Mouse (Mus musculus): ENCODE measurements around the gene Ttc21a.

Ttc21a gene

DNA sequence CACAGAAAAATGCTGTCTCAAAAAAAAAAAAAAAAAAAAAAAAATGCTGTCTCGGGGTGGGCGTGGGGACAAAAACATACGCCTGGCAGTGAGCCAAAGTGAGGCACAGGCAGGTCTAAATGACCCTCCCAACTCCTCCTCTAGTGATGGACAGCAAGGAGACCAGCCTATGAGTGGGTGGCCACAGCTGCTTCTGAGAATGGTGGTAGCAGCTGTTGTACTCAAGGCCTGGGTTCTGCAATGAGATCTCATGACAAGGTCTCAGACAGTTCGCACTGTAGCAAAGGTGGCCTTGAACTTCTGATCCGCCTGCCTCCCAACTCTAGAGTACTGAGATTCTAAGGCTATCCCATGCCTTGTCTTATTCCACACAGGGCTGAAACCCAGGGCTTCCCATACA is 4.0 kb downstream of the Ttc21a start:
- no peak for DNase-seq (ENCODE audit: low read depth, low spot score)

DNA sequence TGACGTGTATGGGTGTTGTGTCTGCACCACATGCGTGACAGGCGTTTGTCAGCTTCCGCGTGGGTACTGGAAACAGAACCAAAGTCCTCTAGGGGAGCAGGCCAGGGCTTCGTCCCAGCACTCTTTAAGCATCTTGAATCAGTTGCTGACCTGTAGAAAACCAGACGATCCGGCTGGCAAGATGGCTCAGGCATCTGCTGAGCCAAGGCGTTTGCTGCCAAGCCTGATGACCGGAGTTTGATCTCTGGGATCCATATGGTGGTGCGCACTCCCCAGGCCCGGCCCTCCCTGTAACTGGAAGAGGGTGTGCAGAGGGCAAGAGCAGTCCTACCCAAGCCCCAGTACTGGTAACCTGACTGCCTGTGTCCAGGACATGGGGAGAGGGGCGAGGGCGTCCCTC is 4.5 kb downstream of the Ttc21a start:
- no peak for DNase-seq (ENCODE audit: low read depth, low spot score)

DNA sequence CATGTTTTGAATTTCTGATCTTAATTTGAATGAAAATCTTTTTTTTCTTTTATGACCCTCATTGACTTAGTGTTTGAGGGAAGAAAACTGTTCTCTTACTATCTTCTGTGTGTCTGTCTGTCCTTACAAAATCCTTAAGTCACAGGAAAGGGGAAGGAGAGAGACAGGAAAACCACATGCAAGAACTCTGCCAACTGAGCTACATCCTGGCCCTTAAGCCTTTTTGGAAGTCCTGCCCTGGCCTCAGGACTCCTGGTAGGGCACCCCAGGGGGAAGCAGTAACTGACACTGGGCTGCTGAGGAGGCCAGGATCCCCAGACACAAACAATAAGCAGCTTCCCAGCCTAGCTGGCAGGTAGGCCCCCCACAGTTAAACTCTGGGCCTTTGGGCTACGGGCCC is 5.9 kb downstream of the Ttc21a start:
- DNase-seq (ENCODE audit: low read depth, low spot score), result no peak

DNA sequence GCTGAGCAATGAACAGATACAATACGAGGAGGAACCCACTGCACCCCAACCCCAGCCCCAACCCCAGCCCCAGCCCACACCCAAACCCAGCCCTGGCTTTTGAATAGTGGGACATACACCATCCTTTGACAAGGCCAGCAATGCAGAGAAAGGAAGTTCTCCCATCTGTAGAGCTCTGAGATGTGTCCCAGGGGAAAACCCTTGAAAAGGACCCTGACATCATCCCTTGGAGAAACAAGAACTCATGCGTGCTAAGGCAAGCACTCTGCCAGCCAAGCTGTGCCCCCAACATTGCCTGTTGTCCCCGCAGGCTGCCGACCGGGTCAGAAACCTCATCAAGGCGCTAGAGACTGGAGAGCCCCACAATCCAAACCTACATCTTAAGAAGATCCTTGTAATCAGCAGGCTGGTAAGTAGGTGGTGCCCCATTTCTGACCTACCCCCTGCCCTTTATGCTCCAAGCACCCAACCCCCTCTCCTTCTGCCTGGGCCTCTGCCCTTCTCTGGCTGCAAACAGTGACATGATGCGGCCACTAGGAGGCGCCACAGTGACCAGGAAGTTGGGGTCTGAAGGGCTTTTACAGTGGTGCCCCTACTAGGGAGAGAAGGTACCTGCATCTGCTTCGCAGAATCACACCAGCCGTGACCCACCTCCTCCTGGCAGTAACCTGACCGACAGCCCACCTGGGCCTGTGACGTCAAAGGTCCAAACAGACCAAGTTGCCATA is 7.9 kb downstream of the Ttc21a start:
- peak; percentile 43 for DNase-seq (ENCODE audit: low read depth, low spot score)

DNA sequence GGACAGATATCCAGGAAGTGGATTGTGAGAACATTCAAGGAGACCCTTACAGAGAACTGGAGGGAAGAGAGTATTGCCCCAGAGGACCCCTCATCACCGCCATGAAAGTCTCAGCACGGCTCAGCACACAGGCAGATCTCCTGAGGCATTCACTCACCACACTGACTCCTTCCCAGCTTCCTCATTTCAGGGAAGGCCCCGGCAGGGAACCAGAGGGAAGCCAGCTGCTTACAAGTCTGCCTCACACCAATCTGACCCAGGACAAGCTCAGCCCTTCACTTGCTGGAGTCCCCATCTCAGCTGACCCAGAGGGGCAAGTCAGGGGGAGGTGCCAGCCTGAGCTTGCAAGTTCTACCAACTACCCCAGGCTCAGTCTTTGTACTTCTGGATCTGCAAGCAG is 11.4 kb downstream of the Ttc21a start:
- DNase-seq (ENCODE audit: low read depth, low spot score), result no peak

DNA sequence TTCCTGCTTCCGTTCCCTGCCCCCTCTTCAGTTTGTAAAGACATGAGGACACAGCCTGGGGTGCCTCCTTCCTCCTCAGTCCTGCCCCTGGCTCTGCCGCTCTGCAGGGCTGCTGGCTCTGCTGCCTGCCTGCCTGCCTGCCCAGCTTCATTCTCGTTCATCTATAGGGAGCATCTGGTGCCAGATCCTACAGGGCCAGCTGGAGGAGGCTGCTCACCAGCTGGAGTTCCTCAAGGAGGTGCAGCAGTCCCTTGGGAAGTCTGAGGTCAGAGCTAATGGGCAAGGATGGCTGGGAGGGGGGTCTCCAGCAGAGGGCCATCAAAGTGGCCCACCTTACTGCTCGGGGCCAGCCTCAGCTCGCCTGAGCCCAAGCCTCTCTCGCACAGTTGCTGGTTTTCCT is 13.0 kb downstream of the Ttc21a start:
- no peak for DNase-seq (ENCODE audit: low read depth, low spot score)

DNA sequence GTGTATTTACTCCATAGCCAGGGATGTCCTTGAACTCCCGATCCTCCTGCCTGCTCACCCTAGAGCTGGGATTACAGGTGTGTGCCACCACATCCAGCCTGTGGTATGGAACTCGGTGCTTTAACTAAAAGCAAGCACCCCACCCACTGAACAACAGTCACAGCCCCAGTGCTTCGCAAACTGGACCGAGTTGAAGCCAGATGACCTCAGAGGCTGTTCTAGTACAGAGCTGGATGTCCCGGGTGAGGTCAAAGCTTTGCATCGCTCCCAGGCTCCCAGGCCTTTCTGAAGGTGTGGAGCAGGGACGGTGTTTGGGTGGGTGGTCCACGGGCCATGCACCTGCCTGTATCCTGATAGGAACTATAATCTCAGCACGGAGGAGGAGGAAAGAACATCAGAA is 14.0 kb downstream of the Ttc21a start:
- no peak for DNase-seq (ENCODE audit: low read depth, low spot score)

DNA sequence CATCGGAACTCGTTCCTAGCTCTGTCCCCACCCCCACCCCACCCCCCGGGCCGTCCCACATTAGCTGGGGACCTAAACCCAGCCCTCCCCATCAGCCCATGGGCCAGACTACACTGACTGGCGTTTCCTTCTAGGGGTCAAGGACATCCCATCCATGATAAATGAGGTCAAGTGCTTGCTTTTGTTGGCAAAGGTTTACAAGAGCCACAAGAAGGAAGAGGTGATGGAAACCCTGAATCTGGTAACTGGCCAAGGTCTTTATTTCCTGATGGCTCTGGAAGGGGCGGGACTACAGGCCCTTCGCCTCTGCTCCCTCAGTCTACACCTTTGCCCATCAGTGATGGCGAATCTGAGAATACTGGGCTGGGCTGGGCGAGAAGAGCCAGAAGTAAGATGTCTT is 21.4 kb downstream of the Ttc21a start:
- no peak for DNase-seq (ENCODE audit: low read depth, low spot score)

DNA sequence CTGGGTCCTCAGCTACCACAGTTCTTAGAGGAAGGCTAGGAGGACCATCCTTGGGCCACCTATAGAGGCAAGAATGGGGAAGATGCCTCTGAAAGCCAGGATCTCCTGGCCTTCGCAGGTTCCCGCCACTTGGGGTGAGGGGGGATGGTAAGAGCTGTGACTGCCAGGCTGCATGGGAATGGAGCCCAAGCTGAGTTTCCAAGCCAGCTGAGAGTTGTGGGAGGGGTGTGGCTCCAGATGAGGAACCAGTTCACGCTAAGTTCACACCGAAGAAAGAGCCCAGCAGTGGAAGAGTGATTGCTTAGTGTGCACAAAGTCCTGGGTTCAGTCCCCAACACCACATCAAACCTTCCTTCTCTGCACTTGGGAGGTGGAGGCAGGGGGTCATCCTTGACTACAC is 24.8 kb downstream of the Ttc21a start:
- no peak for DNase-seq (ENCODE audit: low read depth, low spot score)

DNA sequence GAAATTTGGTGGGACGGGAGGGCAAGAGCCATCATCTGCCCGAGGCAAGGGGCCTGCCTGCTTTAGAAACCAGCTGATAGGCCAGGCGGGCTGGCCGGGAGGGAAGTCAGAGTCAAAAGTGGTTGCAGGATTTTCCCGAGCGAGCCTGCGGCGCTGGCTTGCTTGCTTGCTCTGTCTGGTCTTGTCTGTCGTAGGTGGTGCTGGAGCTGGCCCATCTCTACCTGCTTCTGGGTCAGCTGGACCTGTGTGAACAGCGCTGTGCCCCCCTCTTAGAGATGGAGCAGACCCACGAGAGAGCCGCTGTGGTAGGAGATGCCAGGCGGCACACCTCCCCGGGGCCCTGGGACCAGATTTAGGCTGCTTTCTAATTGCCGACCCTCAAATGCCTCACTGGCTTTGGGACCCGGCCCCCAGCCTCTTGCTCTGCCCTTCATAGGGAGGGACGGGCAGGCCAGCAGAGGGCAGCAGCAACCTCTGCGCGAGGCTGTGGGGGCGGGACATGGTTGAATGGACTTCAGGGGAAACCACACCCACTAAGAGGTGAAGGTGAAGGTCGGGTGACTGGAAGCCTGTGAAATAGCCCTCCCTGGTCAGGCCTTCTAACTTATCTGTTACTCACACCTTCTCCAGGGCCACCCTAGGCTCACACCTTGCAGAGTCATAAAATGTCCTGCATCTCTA is 25.7 kb downstream of the Ttc21a start:
- peak; percentile 82 for DNase-seq (ENCODE audit: low read depth, low spot score)

DNA sequence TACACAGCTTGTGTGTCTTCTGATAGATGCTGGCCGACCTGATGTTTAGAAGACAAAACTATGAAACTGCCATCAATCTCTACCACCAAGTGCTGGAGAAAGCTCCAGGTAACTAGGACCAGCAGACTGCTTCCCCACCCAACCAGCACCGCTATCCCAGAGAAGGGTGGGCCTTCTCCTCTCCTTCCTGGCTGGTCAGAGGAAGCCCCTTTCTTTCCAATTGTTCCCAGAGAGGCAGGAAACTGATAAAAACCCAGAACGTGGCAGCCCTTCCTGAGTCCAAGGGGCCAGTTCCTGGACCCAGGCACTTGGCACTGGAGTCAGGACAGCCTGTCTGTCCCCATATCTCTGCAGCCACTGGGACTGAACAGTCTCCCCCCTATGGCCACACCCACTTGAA is 26.8 kb downstream of the Ttc21a start:
- DNase-seq (ENCODE audit: low read depth, low spot score), result no peak

DNA sequence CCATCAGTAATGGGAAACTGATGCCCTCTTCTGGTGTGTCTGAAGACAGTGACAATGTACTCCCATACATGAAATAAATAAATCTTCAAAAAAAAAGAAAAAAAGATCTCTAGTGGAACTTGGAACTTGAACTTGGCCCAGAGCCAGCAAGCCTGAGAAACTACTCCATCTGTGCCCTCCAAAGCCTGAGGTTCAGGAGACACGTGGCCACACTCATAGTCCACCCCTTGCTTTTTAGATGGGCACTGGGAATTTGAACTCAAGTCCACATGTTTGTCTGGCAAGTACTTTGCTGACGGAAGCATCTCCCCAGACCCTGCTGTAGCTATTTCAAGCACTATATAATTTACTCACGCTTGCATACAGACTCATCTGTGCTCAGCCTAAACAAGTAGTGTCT is 27.8 kb downstream of the Ttc21a start:
- no peak for DNase-seq (ENCODE audit: low read depth, low spot score)

DNA sequence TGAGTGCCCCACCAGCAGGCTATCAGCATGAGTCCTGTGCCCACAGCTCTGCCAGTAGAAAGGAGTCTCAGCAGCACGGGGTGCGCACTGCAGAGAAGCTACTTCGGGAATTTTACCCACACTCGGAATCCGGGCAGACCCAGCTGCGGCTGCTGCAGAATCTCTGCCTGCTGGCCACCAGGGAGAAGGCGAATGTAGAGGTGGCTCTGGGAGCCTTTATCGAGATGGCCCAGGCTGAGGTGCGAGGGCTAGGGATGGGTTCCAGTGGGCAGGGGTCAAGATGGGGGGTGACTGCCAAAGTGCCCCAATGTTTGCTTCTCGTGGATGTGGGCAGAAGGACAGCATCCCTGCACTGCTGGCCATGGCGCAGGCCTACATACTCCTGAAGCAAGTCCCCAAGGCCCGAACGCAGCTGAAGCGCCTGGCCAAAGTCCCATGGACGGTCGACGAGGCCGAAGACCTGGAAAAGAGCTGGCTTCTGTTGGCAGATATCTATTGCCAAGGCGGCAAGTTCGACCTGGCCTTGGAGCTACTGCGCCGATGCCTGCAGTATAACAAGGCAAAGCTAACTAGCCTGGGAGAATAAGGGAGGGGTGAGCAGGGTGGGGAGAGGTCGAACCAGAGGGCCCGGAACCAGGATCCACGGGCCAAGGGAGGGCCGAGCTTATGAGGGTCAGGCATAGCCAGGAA is 29.0 kb downstream of the Ttc21a start:
- DNase-seq (ENCODE audit: low read depth, low spot score), result no peak

DNA sequence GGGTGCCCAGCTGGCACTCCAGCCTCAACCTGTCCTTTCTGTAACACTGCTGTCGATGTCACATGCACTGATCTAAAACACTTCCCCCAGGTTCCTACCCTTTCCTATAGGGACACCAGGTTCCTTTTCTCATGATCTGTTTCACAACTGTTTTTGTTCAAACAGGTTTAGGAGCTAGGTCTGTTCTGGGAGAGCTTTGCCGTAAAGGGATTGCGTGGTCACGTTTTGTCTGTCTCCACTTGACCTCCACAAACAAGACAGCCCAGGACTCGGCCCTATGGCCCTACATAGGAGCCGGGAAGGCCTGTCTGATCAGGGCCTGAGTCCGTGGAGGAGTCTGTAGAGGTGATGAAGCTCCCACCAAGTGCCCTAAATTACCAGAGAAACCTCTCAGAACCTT is 32.4 kb downstream of the Ttc21a start:
- DNase-seq (ENCODE audit: low read depth, low spot score), result no peak

DNA sequence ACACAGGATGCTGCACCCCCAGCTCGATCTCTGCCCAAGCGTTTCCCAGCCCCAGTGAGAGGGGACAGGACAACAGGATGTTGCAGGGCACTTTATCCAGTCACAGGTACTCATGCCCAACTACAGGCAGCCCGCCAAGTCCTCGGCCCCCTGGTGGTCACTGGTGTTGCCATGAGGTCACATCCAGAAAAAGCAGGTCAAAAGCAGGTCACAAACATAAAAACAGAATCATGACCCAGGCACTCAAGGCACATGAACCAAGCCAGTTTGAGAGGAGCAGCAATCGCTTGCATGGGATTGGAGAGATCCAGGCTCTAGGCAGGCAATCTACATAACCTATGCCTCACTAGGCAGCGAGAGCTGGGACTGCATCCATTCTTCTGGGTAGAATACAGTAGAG is 32.8 kb downstream of the Ttc21a start:
- DNase-seq (ENCODE audit: low read depth, low spot score), result peak; percentile 51

DNA sequence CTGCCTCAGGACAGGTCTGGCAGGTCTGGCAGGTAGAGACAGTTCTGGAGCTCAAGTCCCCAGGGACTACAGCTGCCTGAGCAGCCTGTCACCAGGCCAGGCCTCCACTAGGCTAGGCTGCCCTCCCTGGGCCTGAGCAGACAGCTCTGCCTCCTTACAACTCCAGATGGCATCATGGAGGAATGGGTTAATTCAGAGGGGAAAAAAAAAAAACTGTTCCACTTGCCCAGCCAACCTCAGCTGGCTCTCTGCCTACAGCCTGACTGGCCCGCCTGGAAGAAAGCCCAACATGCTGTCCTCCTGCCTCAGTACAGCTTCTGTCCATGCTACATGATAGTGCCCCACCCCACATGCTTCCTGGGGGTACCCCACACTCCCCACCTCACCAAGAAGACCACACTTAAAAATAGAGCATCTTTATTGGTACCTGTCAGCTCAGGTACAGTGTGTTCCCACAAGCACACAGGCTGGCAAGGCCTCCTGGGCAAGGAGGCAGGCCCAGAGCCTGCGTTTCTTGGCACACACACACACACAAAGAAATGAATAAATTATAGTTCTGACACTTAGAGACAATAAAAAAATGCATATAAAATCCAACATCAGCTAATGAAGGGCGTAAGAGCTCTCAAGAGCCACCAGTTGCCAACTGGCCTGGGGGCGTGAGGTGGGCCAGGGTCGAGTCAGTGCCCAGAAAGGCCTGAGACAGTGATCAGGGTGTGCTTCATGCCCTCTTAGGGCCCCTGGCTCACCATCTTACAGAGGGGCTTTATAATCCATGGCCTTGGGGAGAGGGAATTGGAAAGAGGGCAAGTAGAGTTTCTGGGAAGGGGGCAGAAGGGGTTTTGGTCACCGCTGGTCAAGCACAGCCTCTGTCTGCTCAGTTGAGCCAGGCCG is 33.6 kb downstream of the Ttc21a start:
- no peak for DNase-seq (ENCODE audit: low read depth, low spot score)

DNA sequence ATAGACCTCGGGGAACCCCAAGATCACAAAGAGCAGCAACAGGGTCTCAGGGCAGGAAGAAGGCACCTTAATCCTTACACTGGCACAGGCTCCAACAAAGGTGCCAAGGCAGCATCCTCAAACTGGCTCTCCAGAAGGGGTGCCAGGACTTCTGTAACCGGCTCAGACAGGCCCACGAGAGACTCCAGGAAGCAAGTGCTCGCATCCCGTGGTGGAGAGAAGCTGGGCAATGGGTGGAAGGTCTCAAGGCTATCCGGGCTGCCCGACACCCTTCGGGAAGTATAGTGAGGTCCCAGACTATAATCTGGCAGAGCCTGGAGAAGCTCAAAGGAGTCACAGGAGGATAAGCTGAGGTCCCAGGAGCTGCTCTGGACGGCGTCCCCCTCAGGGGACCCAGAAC is 34.8 kb downstream of the Ttc21a start:
- no peak for DNase-seq (ENCODE audit: low read depth, low spot score)

DNA sequence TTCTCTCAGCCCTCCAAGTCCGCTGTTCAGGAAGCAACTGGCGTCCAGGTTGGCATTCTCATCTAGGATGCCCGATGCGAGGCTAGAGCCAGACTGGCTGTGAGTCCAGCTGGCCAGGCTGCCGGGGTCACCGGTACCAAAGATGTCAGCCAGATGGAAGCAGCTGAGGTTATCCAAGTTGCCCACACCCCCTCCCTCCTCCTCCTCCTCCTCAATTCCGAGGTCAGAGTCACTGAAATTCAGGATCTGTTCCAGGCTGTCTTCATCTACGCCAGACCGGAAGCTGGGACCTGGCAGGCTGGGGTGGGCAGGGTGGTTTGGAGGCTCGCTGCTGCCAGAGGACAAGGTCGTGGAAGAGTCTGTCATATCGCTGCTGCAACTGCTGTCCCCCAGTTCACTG is 35.2 kb downstream of the Ttc21a start:
- no peak for DNase-seq (ENCODE audit: low read depth, low spot score)

DNA sequence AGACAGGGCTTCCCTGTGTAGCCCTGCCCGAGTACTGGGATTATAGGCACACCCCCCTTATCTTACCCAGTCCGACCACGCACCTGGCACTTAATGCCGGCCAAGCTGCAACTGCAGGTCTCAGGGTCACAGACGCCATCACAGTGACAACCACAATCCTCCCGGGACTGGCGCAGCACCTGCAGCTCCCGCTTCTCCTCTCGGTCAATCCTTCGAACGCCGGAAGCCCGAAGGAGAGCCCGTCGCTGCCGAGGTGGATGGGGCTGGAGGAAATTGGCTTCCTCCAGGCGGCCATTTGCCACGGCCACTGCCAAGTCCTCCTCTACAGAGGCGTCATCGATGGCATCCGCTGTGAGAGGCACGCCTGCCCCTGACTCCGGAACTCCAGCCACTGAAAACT is 35.9 kb downstream of the Ttc21a start:
- no peak for DNase-seq (ENCODE audit: low read depth, low spot score)

DNA sequence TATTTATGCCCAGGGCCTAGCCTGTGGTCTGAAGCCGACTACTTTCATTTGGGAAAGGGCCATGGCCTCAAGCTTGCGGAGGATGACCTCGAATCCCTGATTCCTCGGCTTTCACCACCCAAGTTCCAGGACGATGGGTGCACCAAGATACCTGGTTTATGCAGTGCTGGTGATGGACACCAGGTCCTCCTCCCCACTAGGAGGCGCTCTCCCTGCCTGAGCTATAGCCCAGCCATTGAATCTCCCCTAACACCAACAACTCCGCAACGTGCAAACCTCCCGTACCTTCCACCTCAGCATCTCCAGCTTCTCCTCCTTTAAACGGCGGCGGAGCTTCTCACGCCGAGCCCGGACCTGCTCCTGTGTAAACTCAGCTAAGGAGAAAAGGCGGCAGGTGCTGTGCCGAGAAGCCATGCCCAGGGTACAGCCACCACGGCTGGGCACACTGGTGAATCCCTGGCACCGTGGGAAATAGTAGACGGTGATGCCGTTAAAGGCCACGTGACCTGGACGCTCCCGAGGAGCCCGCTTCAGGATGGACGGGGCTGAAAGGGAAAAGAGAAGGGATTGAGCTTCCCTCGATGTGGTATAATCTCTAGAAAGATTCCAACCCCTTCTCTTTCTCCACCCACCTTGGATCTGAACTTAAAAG is 36.6 kb downstream of the Ttc21a start:
- peak; percentile 60 for DNase-seq (ENCODE audit: low read depth, low spot score)

DNA sequence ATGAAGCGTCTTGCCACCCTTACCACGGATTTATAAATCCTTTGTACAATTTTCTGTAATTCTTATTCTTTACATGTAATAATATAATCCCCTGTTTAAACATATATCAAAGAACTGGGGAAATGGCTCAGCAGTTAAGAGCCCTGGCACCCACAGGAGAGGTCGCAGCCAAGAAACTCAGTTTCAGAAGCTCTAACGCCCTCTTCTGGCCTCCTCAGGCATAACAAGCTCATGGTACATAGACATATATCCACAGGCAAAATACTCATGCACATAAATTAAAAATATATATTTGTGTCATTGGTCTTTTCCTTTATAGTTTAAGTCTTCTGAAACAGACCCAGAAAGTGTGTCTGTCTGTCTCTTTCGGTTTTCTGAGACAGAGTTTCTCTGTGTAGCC is 37.2 kb downstream of the Ttc21a start:
- DNase-seq (ENCODE audit: low read depth, low spot score), result no peak

Data from CD4-positive helper T cell, adult 2 months (primary cell).